Mouse (Mus musculus): ENCODE data around the gene Rusc1. TPM values are rescaled to one million over a fixed set of nuclear protein-coding genes. Genes with fewer than 3 reads are reported as not detected.
"Not testable (repeated sequence)": the region's sequence is repeated elsewhere in the genome, so short reads cannot be mapped to it uniquely, and the experiment has no call there.

Rusc1 gene
- total RNA-seq, 2 experiments from 2014 or later = 9.7 to 9.9 TPM

DNA sequence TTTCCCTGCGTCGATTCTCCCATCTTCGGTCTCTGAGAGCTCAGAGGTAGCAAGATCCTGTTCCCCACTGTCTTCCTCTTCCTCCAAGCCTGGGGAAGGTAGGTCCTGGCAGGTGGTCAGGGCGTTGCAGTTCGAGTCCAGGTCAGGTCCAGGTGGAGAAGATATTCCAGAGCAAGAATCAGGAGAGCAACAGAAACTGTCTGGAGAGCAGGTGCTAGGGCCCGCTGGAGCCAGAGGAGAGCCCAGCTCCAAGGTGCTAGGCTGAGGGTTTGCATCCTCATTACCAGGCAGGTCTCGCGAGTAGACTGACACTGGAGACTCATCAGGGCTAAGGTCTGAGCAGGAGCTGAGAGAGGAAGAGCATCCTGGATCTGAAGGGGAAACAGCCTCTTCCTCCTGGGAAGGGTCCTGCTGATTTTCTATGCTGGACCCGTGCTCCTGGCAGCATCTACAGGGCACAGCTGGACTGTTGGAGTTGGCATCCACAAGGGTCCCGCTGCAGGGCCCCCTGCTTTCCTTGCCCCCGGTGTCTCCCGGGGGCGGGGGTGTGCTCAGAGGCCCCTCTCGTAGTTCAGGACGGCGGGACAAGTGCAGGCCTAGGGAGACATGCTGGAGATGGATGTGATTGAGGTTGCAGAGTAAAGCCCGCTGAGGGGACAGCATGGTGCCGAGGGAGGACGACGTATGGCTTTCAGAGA lies 1.2 kb downstream of the Rusc1 start:
- no peak for DNase-seq

DNA sequence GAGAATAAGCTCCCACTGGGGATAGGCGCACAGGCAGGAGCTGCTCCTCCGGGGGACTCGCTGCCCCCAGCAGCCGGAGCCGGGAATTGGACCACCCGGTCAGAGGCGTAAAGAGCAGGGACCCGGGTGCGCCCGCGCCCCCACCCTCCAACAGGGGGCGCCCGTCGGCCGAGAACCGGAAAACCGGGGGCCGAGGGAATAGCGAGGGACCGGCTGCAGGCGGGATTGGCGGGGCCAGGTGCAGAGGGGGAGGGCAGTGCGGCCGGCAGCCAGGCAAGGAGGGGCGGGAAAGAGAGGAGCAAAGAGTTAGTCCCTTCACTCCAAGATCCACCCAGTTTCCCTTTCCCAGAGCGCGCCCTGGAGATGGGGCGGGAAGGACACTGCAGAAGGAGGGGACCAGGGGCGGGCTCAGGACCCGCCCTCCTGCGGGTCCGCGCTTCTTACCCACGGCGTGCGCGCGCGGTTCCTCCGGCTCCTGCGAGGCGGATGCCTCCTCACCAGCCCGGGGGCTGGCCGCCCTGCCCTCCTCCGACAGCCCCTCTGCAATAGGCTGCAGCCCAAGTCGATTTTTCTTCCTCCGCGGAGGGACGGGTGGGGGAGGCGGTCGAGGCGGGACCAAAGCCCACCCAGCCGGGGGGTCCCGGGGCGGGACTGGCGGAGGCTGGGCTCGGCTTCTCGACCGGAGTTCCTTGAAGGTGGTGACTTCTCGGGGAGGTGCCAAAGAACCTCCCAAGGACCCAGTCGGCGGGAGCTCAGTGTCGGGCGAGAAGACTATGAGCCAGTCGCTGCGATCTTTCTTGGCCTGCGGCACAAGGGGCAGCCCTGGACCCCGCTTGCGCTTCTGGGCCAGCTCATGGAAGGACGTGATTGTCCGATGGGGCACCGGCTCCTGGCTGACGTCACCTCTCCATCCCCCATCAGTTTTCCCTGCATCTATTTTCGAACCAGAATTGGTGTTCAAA lies 2.1 kb downstream of the Rusc1 start:
- peak; percentile 92 for DNase-seq

DNA sequence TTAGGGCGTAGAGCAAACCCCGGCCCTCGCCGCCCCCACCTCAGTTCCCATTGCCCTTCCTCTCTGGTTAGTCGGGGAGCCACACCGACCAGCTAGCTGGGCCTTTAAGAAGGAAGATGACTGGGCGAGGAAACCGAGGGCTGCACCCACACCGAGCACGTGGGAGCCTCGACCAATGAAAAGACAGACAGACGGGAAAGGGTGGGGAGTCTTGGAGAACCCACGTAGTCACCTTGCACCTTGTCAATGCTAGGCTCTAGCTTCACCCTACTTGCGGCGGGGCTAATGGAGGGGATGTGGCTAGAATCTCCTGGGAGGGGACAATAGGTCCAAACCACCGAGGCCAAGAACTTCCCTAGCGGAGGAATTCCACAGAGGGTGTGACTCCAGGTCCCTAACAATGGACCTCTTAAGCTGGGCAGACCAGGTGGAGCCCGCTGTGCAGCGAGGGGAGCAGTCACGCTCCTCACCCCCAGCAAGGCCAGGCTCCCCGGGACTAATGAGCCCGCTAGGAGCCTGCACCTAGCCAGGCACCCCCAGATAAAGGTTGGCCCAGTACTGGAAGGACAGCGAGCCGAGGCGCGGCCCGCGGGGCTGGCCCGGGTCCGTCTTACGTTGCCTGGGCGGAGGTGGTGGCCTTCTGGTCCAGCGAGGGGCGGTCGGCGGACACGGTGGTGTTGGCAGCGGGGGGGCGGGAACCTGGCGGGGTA lies 3.1 kb downstream of the Rusc1 start:
- DNase-seq = peak; percentile 76

DNA sequence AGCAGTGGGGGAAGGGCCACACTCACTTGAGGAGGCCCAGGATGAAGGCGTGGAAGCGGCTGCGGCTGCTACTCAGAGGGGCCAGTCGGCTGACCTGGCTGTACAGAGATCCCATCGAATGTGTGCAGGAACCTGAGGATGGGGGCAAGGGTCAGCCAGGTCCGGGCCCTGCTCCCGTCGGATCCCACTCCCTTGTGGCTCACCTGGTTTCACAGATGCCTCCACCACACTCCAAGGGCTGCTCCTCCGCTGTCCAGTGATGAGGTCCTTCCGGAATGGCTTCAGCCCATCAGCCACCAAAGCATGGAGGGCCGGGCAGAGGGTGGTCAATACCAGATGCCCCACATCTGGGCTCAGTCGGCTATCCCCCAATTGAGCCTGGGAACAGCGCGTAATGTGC lies 4.1 kb downstream of the Rusc1 start:
- DNase-seq = no peak

DNA sequence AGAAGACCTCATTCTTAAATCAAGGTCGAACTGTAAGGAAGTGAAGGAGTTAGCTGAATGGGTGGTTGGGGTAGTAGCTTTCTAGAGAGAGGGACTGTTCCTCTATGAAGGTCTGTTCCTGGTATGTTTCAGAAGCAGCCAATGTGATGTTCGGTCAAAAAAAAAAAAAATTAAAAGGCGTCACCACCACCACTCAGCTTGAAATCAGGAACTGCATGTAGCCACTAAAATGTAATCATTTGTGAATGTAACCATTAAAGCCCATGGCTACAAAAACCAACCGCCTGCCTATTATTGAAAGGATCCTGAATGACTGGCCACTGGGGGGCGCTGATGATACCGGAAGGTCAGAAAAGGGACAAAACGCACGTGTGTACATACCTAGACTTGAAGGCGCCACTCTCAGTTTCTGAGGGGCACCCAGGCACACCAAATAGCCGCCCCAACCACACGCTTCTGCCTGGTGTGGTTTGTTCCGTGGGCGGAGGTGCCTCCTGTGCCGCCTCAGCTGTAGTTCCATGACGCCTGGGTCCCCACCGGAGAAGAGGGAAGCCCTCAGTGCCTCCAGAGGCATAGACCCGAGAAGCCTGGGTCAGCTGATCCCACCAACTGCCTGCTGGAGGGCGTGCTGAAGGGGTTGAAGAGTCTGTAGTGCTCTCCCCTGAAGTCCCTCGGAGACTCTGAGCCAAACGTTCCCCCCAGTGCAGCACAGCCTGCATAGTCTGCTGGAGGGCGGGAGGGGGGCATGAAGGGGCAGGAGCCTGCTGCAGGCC lies 5.6 kb downstream of the Rusc1 start:
- peak; percentile 84 for DNase-seq

DNA sequence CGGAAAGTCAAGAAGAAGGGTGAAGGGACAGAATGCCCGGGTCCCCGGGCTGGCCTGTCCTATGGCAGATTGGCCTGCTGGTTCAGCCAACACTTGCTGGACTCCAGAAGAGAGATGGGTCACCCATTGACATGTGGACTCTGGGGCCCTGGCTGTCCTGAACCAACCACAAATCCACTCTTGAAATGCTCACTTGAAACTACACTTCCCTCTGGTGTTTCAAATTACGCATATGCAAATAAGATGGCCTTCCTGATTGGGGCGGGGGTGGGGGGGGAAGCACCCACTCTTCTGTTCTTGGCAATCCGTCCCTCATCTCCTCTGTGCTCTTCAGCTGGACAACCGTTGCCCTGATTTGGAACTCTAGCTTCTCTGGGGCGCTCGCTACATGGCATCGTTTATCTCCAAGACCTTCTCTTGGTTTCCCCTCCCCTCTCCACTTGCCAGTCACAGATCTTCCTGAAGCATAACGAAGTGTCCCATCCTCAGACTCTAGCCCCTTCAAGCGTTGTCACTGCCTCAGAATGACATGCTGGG lies 8.4 kb downstream of the Rusc1 start:
- no peak for DNase-seq

DNA sequence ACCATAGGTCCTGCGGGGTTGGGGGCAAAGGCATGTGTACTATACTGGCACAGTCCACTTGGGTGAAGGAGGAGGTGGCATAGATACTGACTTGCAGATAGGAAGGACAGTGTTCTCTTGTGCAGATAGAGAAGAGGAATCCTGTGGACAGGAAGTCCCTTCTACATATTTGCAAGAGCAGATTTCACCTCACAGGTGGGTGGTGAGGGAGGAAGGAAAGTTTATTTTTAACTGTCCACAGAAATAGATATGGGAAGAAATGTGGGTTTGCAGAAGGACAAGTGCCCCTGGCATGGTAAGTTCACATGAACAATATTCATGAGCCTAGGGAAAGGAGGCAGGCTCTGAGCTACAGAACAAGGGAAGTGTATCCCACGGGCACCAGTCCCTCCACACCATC lies 9.0 kb downstream of the Rusc1 start:
- DNase-seq = no peak

DNA sequence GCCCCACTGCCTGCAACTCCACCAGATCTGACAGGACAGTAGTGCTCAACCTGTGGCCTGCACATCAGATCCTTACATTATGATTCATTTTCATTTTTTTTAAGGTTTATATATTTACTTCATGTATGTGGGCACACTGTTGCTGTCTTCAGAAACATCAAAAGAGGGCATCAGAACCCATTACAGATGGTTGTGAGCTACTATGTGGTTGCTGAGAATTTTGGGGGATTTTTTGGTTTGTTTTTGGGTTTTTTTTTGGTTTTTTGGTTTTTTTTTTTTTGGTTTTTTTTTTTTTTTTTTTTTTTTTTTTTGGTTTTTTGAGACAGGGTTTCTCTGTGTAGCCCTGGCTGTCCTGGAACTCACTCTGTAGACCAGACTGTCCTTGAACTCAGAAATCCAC lies 10.8 kb downstream of the Rusc1 start:
- not testable (repeated sequence) for DNase-seq

DNA sequence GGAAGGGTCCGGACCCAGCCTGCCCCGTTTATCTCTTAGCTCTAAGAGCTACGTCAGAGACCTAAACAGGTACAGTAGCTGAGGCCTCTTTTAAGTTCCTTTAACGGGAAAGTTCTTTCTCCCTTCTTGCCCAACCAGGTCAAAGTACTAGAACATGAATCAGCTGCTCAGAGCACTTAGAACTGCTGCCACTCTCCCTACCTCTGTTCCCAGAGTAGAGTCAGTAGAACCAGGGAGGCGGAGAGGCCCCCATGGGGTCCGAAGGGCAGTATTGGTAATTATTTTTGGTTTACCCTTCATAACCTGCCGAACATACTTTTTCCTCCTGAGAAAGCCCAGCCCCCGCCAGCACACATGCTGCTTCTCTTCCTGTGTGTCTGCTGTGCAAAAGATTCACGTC lies 15.7 kb downstream of the Rusc1 start:
- no peak for DNase-seq

DNA sequence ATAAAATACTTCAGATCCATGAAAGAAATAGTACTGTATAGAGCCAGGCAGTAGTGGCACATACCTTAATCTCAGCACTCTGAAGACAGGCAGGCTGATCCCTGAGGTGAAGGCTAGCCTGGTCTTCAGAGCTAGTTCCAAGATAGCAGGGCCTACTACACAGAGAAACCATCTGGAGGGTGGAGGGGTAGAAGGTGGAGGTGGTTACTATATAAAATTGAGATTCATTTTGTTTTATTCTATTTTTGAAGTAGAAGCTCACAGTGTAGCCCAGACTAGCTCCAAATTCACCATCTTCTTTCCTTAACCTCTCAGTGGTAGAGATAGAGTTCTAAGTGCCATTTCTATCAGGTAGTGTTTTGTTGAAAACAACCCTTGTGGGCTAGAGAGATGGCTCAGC lies 25.8 kb downstream of the Rusc1 start:
- no peak for DNase-seq

DNA sequence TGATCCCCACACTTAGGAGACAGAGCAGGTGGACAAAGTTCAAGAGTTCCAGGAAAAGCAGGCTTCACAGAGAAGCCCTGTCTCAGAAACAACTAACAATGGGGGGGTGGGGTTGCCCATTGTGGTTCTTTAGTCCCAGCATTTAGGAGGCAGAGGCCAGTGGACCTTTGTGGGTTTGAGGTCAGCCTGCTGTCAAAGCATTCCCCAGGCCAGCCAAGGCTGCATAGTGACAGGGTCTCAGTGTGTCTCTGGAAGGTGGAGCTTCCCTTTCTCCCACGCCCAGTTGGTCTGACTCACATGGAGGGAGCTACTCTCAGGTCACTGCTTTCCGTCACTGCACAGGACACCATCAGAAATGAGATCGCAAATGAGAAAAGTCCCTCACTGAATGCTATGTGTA lies 31.4 kb downstream of the Rusc1 start:
- DNase-seq = no peak

DNA sequence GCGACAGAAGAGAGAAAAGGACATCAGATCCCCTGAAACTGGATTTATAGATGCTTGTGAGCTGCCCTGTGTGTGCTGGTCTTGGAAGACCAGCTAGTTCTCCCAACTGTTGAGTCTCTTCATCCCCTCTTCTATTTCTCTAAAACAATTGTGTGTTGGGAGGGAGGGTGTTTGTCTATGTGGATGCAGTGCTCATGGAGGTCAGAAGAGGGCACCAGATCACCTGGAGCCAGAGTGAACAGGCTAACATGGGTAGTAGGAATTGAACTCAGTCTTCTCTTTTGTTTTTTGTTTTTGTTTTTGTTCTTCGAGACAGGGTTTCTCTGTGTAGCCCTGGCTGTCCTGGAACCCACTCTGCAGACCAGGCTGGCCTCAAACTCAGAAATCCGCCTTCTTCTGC lies 34.3 kb downstream of the Rusc1 start:
- DNase-seq = no peak

DNA sequence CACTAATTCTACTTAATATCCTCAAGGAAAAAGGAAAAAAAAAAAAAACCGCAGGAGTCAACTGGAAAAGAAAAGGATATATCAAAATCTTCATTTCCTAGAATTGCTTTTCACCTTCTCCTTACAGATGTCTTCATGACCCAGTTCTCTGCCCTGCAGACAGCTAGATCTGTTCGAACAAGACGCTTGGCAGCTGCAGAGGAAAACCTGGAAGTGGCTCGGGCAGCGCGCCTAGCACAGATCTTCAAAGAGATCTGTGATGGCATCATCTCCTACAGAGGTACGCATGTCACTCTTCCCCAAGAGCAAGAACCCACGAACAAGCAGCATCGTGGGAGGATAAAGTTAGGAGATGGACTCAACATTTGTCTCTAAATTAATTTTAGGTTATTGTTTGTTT lies 34.8 kb downstream of the Rusc1 start:
- no peak for DNase-seq

DNA sequence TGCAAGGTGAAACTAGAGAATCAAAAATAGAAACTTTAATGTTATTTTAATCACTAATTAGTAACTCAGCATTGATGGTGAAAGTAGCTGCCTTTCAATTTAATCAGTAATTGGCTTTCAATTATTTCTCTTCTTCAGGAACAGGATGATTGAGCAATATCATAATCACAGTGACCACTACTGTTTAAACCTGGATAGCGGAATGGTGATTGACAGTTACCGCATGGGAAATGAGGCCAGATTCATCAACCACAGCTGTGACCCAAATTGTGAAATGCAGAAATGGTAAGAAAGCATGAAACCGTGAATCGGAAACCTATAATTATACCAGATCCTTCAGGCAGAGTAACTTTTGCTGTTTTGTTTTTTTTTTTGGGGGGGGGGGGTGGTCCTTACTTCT lies 49.8 kb downstream of the Rusc1 start:
- no peak for DNase-seq

Other genes starting within 250 kb of the Rusc1 start
- gene Msto1, start 179.3 kb downstream of the Rusc1 start, total RNA-seq (2021) = 10 to 100 TPM; 13.8 to 18.7 TPM
- 10 to 100 TPM; 28.8 to 35.3 TPM for gene Ash1l, start 142.7 kb downstream of the Rusc1 start, total RNA-seq (2021)
- gene Dap3, start 142.1 kb downstream of the Rusc1 start, total RNA-seq (2021) = 10 to 100 TPM; 62.8 to 67.6 TPM
- not detected for gene Gm43738, start 7.8 kb upstream of the Rusc1 start, total RNA-seq (2021)
- 10 to 100 TPM; 33.7 to 35.5 TPM for gene Fdps, start 8.6 kb upstream of the Rusc1 start, total RNA-seq (2021)
- gene Pklr, start 42.8 kb upstream of the Rusc1 start, total RNA-seq (2021) = under 1 TPM in 1 of 2 experiments, not detected in 1; 0.41 TPM
- gene Hcn3, start 66.9 kb upstream of the Rusc1 start, total RNA-seq (2021) = 1 to 10 TPM in 1 of 2 experiments, under 1 TPM in 1; 0.12 to 1.1 TPM
- gene Clk2, start 71.5 kb upstream of the Rusc1 start, total RNA-seq (2021) = 10 to 100 TPM; 21.5 to 32.6 TPM
- 10 to 100 TPM; 36.7 to 40.0 TPM for gene Scamp3, start 84.2 kb upstream of the Rusc1 start, total RNA-seq (2021)
- gene Fam189b, start 89.8 kb upstream of the Rusc1 start, total RNA-seq (2021) = 10 to 100 TPM; 11.1 to 12.9 TPM
- gene Gba, start 109.6 kb upstream of the Rusc1 start, total RNA-seq (2021) = 10 to 100 TPM; 20.6 to 24.5 TPM
- gene Thbs3, start 121.9 kb upstream of the Rusc1 start, total RNA-seq (2021) = 10 to 100 TPM; 46.2 to 61.5 TPM
- 10 to 100 TPM; 55.2 to 57.3 TPM for gene Mtx1, start 133.8 kb upstream of the Rusc1 start, total RNA-seq (2021)
- under 1 TPM; 0.16 to 0.63 TPM for gene Muc1, start 135.7 kb upstream of the Rusc1 start, total RNA-seq (2021)
- gene Krtcap2, start 152.7 kb upstream of the Rusc1 start, total RNA-seq (2021) = 10 to 100 TPM; 78.1 to 93.1 TPM
- under 1 TPM; 0.70 to 0.86 TPM for gene Trim46, start 153.0 kb upstream of the Rusc1 start, total RNA-seq (2021)
- 10 to 100 TPM; 47.4 to 54.9 TPM for gene Dpm3, start 166.0 kb upstream of the Rusc1 start, total RNA-seq (2021)
- gene Slc50a1, start 177.3 kb upstream of the Rusc1 start, total RNA-seq (2021) = 10 to 100 TPM; 19.0 to 28.7 TPM
- 10 to 100 TPM; 21.1 to 26.3 TPM for gene Efna1, start 187.8 kb upstream of the Rusc1 start, total RNA-seq (2021)
- gene Efna3, start 229.7 kb upstream of the Rusc1 start, total RNA-seq (2021) = not detected
- gene Efna4, start 244.7 kb upstream of the Rusc1 start, total RNA-seq (2021) = 1 to 10 TPM in 1 of 2 experiments, under 1 TPM in 1; 0.82 to 1.9 TPM

All from gastrocnemius, postnatal 10 days (tissue).